Mouse (Mus musculus) CD4-positive, CD25-positive, alpha-beta regulatory T cell, adult 9 weeks (primary cell): ENCODE results near the gene Gm8773. TPM values are rescaled to one million over a fixed set of nuclear protein-coding genes. Genes with fewer than 3 reads are reported as not detected.

Experiments used
- polyA plus RNA-seq: library from polyadenylated mRNA; unstranded; fragments of 100-300 nt; shearing (Covaris generic); gene quantifications from one replicate; pipeline ENCODE4 v1.2.1, GENCODE M21; 2017

Gene Gm8773
- polyA plus RNA-seq, result not detected

DNA sequence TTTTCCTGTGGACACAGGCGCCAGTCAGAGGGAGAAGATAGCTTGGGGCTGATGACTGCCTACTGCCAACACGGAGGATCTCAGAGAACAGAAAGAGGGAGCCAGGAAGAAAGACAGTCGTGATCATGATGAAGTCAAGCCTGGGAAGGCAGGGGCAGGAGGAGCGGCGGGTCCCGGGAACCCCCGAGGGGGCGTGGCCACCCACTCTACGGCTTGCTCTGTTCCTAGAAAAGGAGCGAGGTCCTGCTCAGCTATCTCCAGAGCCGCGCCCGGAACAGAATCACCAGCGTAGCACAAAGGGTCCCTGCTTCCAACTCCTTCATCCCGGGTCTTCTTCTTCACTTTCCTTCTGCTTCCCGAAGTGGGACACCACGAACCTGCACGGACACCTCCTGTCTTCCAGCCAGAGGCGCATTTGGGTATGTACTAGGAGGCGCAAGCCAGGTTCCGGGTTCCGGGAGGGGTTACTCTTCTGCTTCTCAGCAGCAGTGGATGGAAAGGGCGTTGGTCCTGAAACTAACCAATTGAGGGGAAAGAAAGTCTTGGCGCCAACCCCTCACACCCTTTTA is at the start of gene Gm8773:
Gm8773 (plus strand) TSS at position 51 of the 569 bp plus-strand sequence.

DNA sequence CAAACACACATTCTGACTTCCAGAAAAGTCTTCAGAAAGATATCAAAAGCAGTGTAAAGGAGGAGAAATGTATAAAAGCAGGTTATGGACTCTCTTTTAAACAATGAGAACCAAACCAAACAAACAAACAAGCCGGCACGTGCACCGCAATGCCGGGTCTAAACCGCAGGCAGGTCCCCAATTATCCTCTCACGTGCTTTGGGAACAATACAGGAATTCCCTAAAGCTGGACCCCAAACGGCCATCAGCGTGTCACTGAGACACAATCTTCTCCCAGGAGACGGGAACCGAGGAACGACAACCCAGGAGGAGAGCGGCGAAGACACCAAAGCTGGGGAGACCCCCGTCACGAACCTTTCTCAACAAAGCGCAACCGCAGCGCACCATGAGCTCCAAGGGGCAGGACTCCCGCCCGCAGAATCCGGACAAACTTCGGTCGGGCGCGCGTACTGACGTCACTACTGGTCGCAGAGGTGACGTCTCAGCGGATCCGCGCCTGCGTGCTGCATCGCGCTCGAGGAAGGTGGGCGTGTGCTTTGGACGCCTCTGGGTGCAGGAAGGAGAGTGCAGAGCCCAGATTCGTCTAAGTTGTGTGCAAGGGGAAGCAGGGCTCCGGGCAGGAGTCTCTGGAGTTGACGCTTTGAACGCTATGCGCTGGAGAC is 14.4 kb upstream of the Gm8773 start, which contains the start of gene Gtpbp10:
Gtpbp10 (minus strand) TSS at position 460 of the 662 bp plus-strand sequence.

Other genes starting within 250 kb of the Gm8773 start
- 0.20 TPM for gene Cdk14, start 153.5 kb upstream of the Gm8773 start, polyA plus RNA-seq
- not detected for gene 1700015F17Rik, start 94.7 kb upstream of the Gm8773 start, polyA plus RNA-seq
- 2.2 TPM for gene Cldn12, start 58.8 kb upstream of the Gm8773 start, polyA plus RNA-seq
- 16.6 TPM for gene Gtpbp10, start 14.3 kb upstream of the Gm8773 start, polyA plus RNA-seq
- gene Cfap69, start 90.4 kb downstream of the Gm8773 start, polyA plus RNA-seq, result not detected
- not detected for gene Steap2, start 120.8 kb downstream of the Gm8773 start, polyA plus RNA-seq
- gene Steap1, start 175.5 kb downstream of the Gm8773 start, polyA plus RNA-seq, result not detected